Mouse (Mus musculus) liver, adult 2 months (tissue): ENCODE results near the gene Olfr45. TPM values are rescaled to one million over a fixed set of nuclear protein-coding genes. Genes with fewer than 3 reads are reported as not detected.
"Not testable (repeated sequence)": the region's sequence is repeated elsewhere in the genome, so short reads cannot be mapped to it uniquely, and the experiment has no call there.

Experiments used
- DNase-seq: peaks from one replicate; pipeline ENCODE4 v3.0.0-alpha.2; 2011; ENCODE audit warnings: low read depth, low spot score; ENCODE audit errors: extremely low read depth
- H3K27ac ChIP-seq: fragments of 200-500 bp; replicated peaks from 2 replicates; pipeline ENCODE4 v1.5.1; 2012; ENCODE audit warnings: low read depth, mild to moderate bottlenecking, control low read depth, inconsistent platforms, low read length; ENCODE audit not compliant: insufficient read depth
- H3K27me3 ChIP-seq: fragments of 200-500 bp; 2 replicates; pipeline ENCODE4 v1.6.1; 2012; ENCODE audit warnings: mild to moderate bottlenecking, moderate library complexity, low read length, inconsistent platforms; ENCODE audit not compliant: control insufficient read depth, insufficient read depth
- H3K36me3 ChIP-seq: fragments of 200-500 bp; 2 replicates; pipeline ENCODE4 v1.6.1; 2012; ENCODE audit warnings: low read length, inconsistent platforms; ENCODE audit not compliant: control insufficient read depth, insufficient read depth
- H3K4me1 ChIP-seq: fragments of 200-500 bp; 2 replicates; pipeline ENCODE4 v1.6.1; 2011; ENCODE audit warnings: low read length; ENCODE audit not compliant: control insufficient read depth, insufficient read depth
- H3K4me3 ChIP-seq: fragments of 200-500 bp; 2 replicates; pipeline ENCODE4 v1.5.1; 2011; ENCODE audit warnings: low read depth, mild to moderate bottlenecking, control low read depth, low read length, moderate library complexity; ENCODE audit not compliant: insufficient read depth
- H3K79me2 ChIP-seq: fragments of 200-500 bp; 2 replicates; pipeline ENCODE4 v1.6.1; 2012; ENCODE audit warnings: inconsistent platforms, mild to moderate bottlenecking, low read length, moderate library complexity; ENCODE audit not compliant: control insufficient read depth, insufficient read depth
- H3K9ac ChIP-seq: fragments of 200-500 bp; 2 replicates; pipeline ENCODE4 v1.6.1; 2012; ENCODE audit warnings: low read depth, mild to moderate bottlenecking, control low read depth, inconsistent platforms, low read length
- CTCF ChIP-seq: fragments of 200-500 bp; IDR thresholded peaks from 2 replicates; pipeline ENCODE4 v1.5.1; 2011; ENCODE audit warnings: low read depth, low read length, control low read depth
- POLR2A ChIP-seq: fragments of 200-500 bp; IDR thresholded peaks from 2 replicates; pipeline ENCODE4 v1.6.1; 2011; ENCODE audit warnings: low read length, control low read depth; ENCODE audit not compliant: insufficient read depth; ENCODE audit errors: extremely low read depth
- WGBS: fragments of 180-500 bp; shearing (Covaris S2); methylation state at CpG from one replicate; pipeline ENCODE4 v1.1.7; 2018; 5-methylcytosine and 5-hydroxymethylcytosine counted together
- polyA plus RNA-seq: library from polyadenylated mRNA; depleted of rRNA; stranded (reverse); fragments of >200 nt; gene quantifications from 2 replicates; pipeline ENCODE4 v1.2.3, GENCODE M21; 2012; rRNA removed
- total RNA-seq: library from RNA; depleted of rRNA; stranded (reverse); fragments of >200 nt; gene quantifications from 2 replicates; pipeline ENCODE4 v1.2.3, GENCODE M21; 2014; rRNA removed

Gene Olfr45
- total RNA-seq (not detected in 2 replicates), polyA plus RNA-seq (not detected in 2 replicates)

GRCm38 (mm10) chr7:140681651-140682050 lies at the start of gene Olfr45:
TSS of gene Olfr45 (plus strand) at chr7:140681951.
- H3K9ac ChIP-seq = no peak within 1 kb of the TSS
- DNase-seq = no peak
- H3K36me3 ChIP-seq = no peaks in the 10 kb centered on the region
- no peak within 1 kb of the TSS for H3K27ac ChIP-seq
- H3K4me3 ChIP-seq = no peak within 1 kb of the TSS
- TF ChIP-seq POLR2A = no peak
- no peaks in the 10 kb centered on the region for H3K79me2 ChIP-seq
- no peaks in the 10 kb centered on the region for H3K4me1 ChIP-seq
- 81% methylated on average over 1 of the region's 1 CpGs for WGBS
- H3K27me3 ChIP-seq = no peaks in the 10 kb centered on the region

DNA sequence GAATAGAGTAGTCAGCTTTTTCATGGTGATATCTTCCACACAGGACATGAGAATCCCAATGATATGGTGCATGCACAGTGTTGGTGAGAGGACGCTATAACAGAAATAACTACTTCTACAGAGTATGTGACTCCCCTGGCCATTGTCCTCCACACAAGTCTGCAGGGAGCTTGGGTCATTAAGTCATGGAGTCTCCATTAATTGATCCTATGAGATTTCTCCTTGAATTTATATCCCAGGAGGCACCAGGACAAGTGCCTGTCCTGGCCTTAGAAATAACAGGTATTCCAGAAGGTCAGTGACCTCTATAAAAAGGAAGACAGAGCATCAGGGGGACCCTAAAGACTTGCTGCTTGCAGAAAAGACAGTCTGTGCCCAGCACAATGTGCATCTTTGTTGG lies 35.6 kb upstream of the Olfr45 start, which contains the start of gene Olfr53:
Olfr53 (plus strand) TSS at position 301 of the 400 bp plus-strand sequence.
- Histone ChIP-seq H3K4me1 (no peaks in the 10 kb centered on the region), H3K4me3 (no peak within 1 kb of the TSS), H3K36me3 (no peaks in the 10 kb centered on the region), H3K79me2 (no peaks in the 10 kb centered on the region), H3K27ac (no peak within 1 kb of the TSS), H3K9ac (no peak within 1 kb of the TSS), H3K27me3 (no peaks in the 10 kb centered on the region)
- no peak for DNase-seq
- no peak for TF ChIP-seq CTCF
- no peak for TF ChIP-seq POLR2A
- WGBS = 87% methylated on average over 1 of the region's 1 CpGs

- no peaks in the 10 kb centered on the region for H3K27me3 ChIP-seq
- no peak for TF ChIP-seq CTCF
- TF ChIP-seq POLR2A = no peak
- H3K36me3 ChIP-seq = no peaks in the 10 kb centered on the region
- no peak within 1 kb of the TSS for H3K27ac ChIP-seq
- H3K9ac ChIP-seq = no peak within 1 kb of the TSS
- WGBS = 80% methylated on average over 4 of the region's 4 CpGs
- no peak within 1 kb of the TSS for H3K4me3 ChIP-seq
- H3K79me2 ChIP-seq = no peaks in the 10 kb centered on the region
- H3K4me1 ChIP-seq = no peaks in the 10 kb centered on the region
- DNase-seq = no peak
Measured at GRCm38 (mm10) chr7:140659630-140660029, 22.1 kb upstream of the Olfr45 start, which contains the start of gene Olfr539. TSS of gene Olfr539 (plus strand) at chr7:140659930.

DNA sequence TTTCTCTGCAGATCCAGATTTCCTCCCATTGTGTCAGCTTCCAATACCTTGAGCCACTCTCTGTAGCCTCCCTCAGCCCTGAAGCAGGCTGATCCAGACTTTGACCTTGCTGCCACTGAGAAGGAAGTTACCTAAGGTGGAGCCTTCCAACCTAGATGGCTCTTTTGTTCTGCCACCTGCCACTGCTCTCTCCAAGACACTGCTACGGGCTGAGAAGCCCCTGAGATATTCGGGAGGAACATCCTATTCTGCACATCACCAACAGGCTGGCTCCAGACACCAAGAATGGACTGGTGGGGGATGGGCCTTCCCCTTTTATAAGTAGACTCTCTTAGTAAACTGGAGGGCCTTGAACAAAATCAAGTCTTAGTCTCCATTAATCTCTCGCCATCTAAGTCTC lies 11.1 kb upstream of the Olfr45 start:
- H3K4me1 ChIP-seq, H3K27me3 ChIP-seq, H3K4me3 ChIP-seq, DNase-seq, H3K36me3 ChIP-seq, H3K27ac ChIP-seq, H3K79me2 ChIP-seq, H3K9ac ChIP-seq: not testable (repeated sequence)
- 85% methylated on average over 3 of the region's 3 CpGs for WGBS

DNA sequence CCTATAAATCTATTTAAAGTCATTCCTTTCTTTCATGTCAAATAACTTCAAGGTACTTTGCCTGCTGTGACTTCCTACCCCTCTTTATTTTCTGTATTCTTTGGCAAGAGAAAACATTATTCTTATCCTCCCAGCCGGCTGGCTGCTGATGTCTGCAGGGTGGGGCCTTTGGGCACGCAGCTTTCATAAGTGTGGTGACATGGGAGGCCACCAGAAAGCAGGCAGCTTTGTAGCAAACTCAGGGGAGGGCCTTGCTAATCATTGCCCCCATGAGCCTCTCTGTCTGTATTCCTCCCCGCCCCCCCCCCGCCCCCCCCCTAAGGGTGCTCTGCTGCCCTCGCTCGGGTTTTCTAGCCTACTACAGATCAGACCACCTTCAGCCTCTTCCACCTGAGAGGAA lies 5.9 kb upstream of the Olfr45 start:
- 17% methylated on average over 6 of the region's 6 CpGs for WGBS
- Histone ChIP-seq H3K36me3 (no peaks in the 10 kb centered on the region), H3K27me3 (no peaks in the 10 kb centered on the region)

GRCm38 (mm10) chr7:140679591-140679990 lies 2.2 kb upstream of the Olfr45 start:
- 79% methylated on average over 4 of the region's 4 CpGs for WGBS
- not testable (repeated sequence) for H3K27ac ChIP-seq, H3K4me1 ChIP-seq, H3K36me3 ChIP-seq, DNase-seq, H3K79me2 ChIP-seq, H3K4me3 ChIP-seq, H3K27me3 ChIP-seq, H3K9ac ChIP-seq

More for the DNA sequence above, 5.9 kb upstream of the Olfr45 start:
- Histone ChIP-seq H3K79me2 (no peaks in the 10 kb centered on the region), H3K4me1 (no peaks in the 10 kb centered on the region), H3K27ac (no peak overlapping the region), H3K4me3 (no peak overlapping the region), H3K9ac (no peak overlapping the region)
- no peak for TF ChIP-seq POLR2A
- TF ChIP-seq CTCF = no peak
- no peak for DNase-seq
